Mouse (Mus musculus) bone marrow macrophage, adult 2 months (primary cell): ENCODE results near the gene Kcna2. TPM values are rescaled to one million over a fixed set of nuclear protein-coding genes. Genes with fewer than 3 reads are reported as not detected.

Experiments used
- H3K27ac ChIP-seq: 2 replicates; pipeline ENCODE4 v1.5.1; 2012; ENCODE audit warnings: low read depth, low read length; ENCODE audit not compliant: insufficient read depth
- H3K4me1 ChIP-seq: 2 replicates; pipeline ENCODE4 v1.6.1; 2012; ENCODE audit warnings: low read length; ENCODE audit not compliant: control insufficient read depth, insufficient read depth
- H3K4me3 ChIP-seq: 2 replicates; pipeline ENCODE4 v1.5.1; 2012; ENCODE audit warnings: mild to moderate bottlenecking, low read length, moderate library complexity; ENCODE audit not compliant: insufficient read depth
- CTCF ChIP-seq: IDR thresholded peaks from 2 replicates; pipeline ENCODE4 v1.5.1; 2012; ENCODE audit warnings: low read depth, mild to moderate bottlenecking, low read length, moderate library complexity
- POLR2A ChIP-seq: IDR thresholded peaks from 2 replicates; pipeline ENCODE4 v1.6.1; 2012; ENCODE audit warnings: mild to moderate bottlenecking, low read depth, low read length, borderline replicate concordance
- polyA plus RNA-seq: library from polyadenylated mRNA; stranded (reverse); fragments of >200 nt; gene quantifications from 2 replicates; pipeline ENCODE4 v1.2.4, GENCODE M21; 2012; ENCODE audit not compliant: missing spikeins, insufficient read depth, insufficient read length

Gene Kcna2
- not detected in 2 replicates for polyA plus RNA-seq

DNA sequence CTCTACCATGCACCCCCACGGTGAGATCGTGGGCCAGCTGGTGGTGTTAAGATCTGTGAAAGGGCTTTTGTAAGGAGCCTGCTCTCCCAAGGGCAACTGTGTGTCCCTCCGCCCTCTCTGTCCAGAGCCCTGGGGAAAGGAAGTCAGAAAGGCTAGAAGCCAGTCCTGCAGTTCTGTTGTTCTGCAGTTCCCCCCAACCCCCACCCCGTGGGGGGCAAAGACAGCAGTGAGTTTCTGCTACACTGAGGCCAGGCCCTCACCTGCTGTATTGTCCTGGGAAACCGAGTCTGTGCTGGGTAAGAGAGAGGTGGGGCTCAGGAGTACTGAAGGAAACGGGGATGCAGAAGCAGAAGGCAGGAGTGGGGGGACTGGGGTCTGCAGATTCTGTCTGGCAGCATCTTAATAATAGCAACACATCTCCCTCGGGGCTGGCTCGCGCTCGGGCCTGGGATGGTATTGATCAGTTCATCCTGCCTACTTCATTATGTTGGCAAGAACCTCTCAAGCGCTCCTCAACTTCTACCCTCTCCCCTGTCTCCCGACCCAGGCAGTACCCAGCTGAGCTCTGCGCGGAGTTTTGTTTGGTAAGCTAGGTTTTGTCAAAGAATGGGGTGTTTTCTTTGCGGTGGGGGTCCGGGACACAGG lies at the start of gene Kcna2:
TSS of gene Kcna2 (plus strand) at position 336 of the 645 bp plus-strand sequence.
- H3K4me3 ChIP-seq, result peak within 1 kb of the TSS; percentile 7; the same call in 1 of the 2 replicates
- no peak within 1 kb of the TSS for H3K27ac ChIP-seq
- peaks cover 13% of the 10 kb centered on the region for H3K4me1 ChIP-seq
- TF ChIP-seq POLR2A (no peak), CTCF (no peak)

- H3K27ac ChIP-seq, result no peak overlapping the region
- no peak overlapping the region for H3K4me3 ChIP-seq
- TF ChIP-seq POLR2A, result no peak
- TF ChIP-seq CTCF, result no peak
- H3K4me1 ChIP-seq, result peaks cover 12% of the 10 kb centered on the region
Measured at GRCm38 (mm10) chr3:107061468-107061867, 39.5 kb upstream of the Kcna2 start.

GRCm38 (mm10) chr3:107062771-107063170 lies 38.2 kb upstream of the Kcna2 start:
- H3K4me1 ChIP-seq, result peaks cover 20% of the 10 kb centered on the region

DNA sequence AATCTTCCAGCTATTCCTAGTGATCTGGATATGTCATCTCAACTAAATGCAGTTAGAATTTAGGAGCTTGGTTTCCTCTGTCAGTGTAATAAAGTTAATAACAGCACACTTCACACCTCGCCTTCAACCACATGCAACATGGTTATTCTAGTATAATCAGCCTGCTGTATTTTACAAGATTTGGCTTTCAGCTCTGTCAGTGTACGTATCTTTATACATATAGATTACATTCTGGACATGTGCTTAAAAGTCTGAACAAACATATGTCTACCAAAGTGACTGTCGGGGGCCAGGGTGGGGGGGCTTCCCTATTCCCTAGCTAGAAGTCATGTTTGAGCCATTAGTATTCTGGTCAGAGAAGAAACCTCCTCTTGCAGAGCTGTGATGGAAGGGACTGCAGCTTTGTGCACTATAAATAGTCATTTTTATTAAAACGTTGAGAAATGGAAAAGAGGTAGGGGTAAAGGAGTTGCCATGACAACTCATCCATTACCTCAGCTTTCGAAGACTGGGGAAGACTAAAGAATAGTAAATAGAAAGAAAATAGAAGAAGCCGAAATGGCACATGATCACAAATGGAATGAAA lies 35.3 kb upstream of the Kcna2 start:
- H3K27ac ChIP-seq, result no peak overlapping the region
- H3K4me1 ChIP-seq, result peaks cover 20% of the 10 kb centered on the region
- no peak overlapping the region for H3K4me3 ChIP-seq
- TF ChIP-seq POLR2A, result no peak
- no peak for TF ChIP-seq CTCF

More at GRCm38 (mm10) chr3:107062771-107063170, 38.2 kb upstream of the Kcna2 start:
- TF ChIP-seq CTCF (no peak), POLR2A (no peak)
- H3K4me3 ChIP-seq, result no peak overlapping the region
- H3K27ac ChIP-seq, result no peak overlapping the region

DNA sequence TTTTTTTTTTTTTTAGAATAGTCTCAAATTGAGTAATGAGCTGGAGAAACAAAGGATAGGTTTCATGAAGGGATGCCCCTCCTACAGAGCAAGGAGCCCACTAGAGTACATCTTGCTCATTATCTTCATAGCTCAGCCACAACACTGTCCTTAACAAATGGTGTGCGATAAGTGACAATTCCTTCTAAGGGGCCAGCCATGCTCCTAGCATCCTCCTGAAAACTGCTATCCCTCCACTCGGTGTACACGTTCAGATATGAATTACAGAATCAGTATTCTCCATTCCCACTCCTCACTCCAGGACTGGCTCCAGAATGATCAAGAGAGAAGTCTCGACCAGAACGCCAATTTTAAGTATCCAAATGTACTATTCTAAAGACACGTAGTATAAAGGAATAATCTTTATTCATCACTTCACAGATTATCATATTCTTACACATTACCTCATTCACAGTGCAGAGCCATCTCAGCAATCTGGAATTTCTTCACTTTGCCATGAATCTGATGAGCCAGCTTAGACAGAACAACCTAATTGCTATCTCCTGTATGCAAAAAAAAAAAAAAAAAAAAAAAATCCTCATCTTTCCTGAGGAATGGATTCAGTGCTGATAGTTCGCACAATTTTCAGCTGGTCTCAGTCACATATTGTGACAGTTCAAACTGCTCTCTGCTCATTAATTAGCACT lies 34.6 kb upstream of the Kcna2 start:
- H3K27ac ChIP-seq, result no peak overlapping the region
- TF ChIP-seq POLR2A (no peak), CTCF (no peak)
- H3K4me1 ChIP-seq, result peaks cover 20% of the 10 kb centered on the region
- H3K4me3 ChIP-seq, result no peak overlapping the region

DNA sequence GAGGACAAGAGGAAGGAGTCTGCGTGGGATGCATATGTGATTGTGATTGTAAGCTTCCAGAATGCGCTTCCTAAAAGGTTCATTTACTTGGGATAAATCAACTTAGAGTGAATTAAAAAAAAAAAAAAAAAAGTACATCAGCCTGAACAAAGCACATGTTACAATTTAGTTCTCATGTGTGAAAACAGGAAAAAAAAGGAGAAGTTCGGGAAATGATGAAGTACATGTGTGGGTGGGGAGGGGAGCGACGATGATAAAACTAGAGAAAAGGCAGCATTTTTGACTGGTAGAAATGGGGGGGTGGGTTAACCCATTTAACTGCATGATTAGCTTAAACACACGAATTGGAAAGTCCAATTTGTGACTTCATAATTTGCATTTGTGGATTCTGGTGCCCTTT lies 33.7 kb upstream of the Kcna2 start:
- Histone ChIP-seq H3K4me3 (no peak overlapping the region), H3K4me1 (peaks cover 17% of the 10 kb centered on the region), H3K27ac (no peak overlapping the region)
- TF ChIP-seq POLR2A (no peak), CTCF (no peak)

DNA sequence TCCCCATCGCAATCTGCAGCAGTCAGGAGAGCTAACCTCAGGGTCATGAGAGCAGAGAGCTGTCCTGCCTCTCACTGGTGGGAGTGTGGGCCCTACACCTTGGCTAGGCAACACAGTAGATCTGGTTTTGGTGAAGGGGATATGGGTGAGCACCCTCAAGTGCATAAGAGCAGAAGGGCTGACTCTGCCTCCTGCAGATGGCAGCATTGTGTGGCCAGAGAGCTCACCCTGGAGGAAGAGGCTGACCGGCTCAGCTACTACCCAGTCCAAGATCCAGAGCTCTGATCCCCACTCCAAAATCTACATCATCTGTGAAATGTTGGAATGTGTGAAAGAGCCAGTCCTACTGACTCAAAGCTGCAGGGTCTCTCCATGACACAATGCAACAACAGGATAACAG lies 27.1 kb upstream of the Kcna2 start:
- H3K27ac ChIP-seq, result no peak overlapping the region
- H3K4me1 ChIP-seq, result peaks cover 2% of the 10 kb centered on the region; the same call in 1 of the 2 replicates
- TF ChIP-seq CTCF, result no peak
- no peak for TF ChIP-seq POLR2A
- H3K4me3 ChIP-seq, result no peak overlapping the region

GRCm38 (mm10) chr3:107075705-107076104 lies 25.2 kb upstream of the Kcna2 start:
- peaks cover 2% of the 10 kb centered on the region; the same call in 1 of the 2 replicates for H3K4me1 ChIP-seq
- TF ChIP-seq POLR2A (no peak), CTCF (no peak)
- H3K27ac ChIP-seq, result no peak overlapping the region
- H3K4me3 ChIP-seq, result no peak overlapping the region

DNA sequence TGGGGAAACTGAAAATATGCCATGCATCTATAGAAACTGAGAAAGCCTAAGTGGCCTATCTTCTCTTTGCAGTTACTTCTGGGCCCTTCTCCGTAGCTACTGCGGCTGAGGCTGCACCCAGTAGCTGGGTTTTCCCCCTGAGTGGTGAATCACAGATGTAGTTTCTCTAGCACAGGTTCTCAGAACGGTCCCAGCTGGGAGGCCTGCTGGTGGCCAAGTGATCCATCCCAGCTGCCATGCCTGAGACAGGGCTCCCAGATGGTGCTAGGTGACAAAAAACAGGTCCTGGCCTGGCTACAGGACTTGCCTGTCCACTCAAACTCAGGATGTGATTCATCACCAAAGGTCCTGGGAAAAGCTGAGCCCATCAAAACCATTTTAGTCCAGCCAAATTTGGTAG lies 24.3 kb upstream of the Kcna2 start:
- peaks cover 7% of the 10 kb centered on the region for H3K4me1 ChIP-seq
- no peak overlapping the region for H3K4me3 ChIP-seq
- H3K27ac ChIP-seq, result no peak overlapping the region
- no peak for TF ChIP-seq POLR2A
- TF ChIP-seq CTCF, result no peak

- Histone ChIP-seq H3K4me1 (peaks cover 7% of the 10 kb centered on the region), H3K4me3 (no peak overlapping the region), H3K27ac (no peak overlapping the region)
- TF ChIP-seq POLR2A, result no peak
- TF ChIP-seq CTCF, result no peak
Measured at GRCm38 (mm10) chr3:107077101-107077500, 23.8 kb upstream of the Kcna2 start.
